Mouse (Mus musculus) forebrain, embryonic 10.5 days (tissue): ENCODE data around the gene Usf1. TPM values are rescaled to one million over a fixed set of nuclear protein-coding genes. Genes with fewer than 3 reads are reported as not detected.
A peak's percentile ranks its signal among the peaks of the same experiment; 100 is the strongest.

Experiments
- DNase-seq: peaks from one replicate; pipeline ENCODE4 v3.0.0-alpha.2; 2017; ENCODE audit warnings: low spot score; ENCODE audit errors: extremely low spot score
- H3K27ac ChIP-seq: fragments of 300-500 bp; sonication (generic); 2 replicates; pipeline ENCODE4 v1.5.1; 2016; ENCODE audit warnings: mild to moderate bottlenecking
- H3K27me3 ChIP-seq: fragments of 300-500 bp; sonication (generic); 2 replicates; pipeline ENCODE4 v1.6.1; 2016; ENCODE audit warnings: mild to moderate bottlenecking; ENCODE audit not compliant: poor library complexity, severe bottlenecking
- H3K36me3 ChIP-seq: fragments of 300-500 bp; sonication (generic); replicated peaks from 2 replicates; pipeline ENCODE4 v1.6.1; 2016; ENCODE audit warnings: mild to moderate bottlenecking, moderate library complexity
- H3K4me1 ChIP-seq: fragments of 300-500 bp; sonication (generic); 2 replicates; pipeline ENCODE4 v1.6.1; 2016
- H3K4me3 ChIP-seq: fragments of 300-500 bp; sonication (generic); 2 replicates; pipeline ENCODE4 v1.5.1; 2016; ENCODE audit warnings: mild to moderate bottlenecking, moderate library complexity
- H3K9me3 ChIP-seq: fragments of 300-500 bp; sonication (generic); 2 replicates; pipeline ENCODE4 v1.6.1; 2016; ENCODE audit warnings: mild to moderate bottlenecking, moderate library complexity
- WGBS: fragments of 180-500 bp; shearing (Covaris S2); methylation state at CpG from one replicate; pipeline ENCODE4 v1.1.7; 2016; 5-methylcytosine and 5-hydroxymethylcytosine counted together
- polyA plus RNA-seq: library from polyadenylated mRNA; unstranded; fragments of >200 nt; fragmentation: Nextera tagmentation; extraction: Ambion mirVana; gene quantifications from 2 replicates; pipeline ENCODE4 v1.2.1, GENCODE M21; 2016

Usf1 gene
- polyA plus RNA-seq, 1 experiment from 2014 or later: 128 TPM

- DNase-seq: no peak
- Histone ChIP-seq H3K4me3 (no peak within 1 kb of the TSS), H3K27ac (no peak within 1 kb of the TSS), H3K27me3 (0 out of 2 replicates have a peak, but pooled peaks cover 5% of the 10 kb centered on the region), H3K9me3 (no peaks in the 10 kb centered on the region), H3K36me3 (no peaks in the 10 kb centered on the region), H3K4me1 (peaks cover 14% of the 10 kb centered on the region)
- whole genome bisulfite sequencing: 83% methylated on average over 15 of the region's 15 CpGs
These were observed 22.6 kb upstream of the Usf1 start, which contains the start of gene Arhgap30 for GRCm38 (mm10) chr1:171388376-171389102. TSS of gene Arhgap30 (plus strand) at chr1:171388954.

GRCm38 (mm10) chr1:171390101-171390500 lies 21.0 kb upstream of the Usf1 start:
- Histone ChIP-seq H3K9me3 (no peaks in the 10 kb centered on the region), H3K27ac (no peak overlapping the region), H3K36me3 (no peaks in the 10 kb centered on the region), H3K4me3 (no peak overlapping the region), H3K4me1 (peaks cover 7% of the 10 kb centered on the region), H3K27me3 (0 out of 2 replicates have a peak, but pooled peaks cover 3% of the 10 kb centered on the region)
- 79% methylated on average over 4 of the region's 4 CpGs for WGBS
- no peak for DNase-seq

- Histone ChIP-seq H3K27ac (no peak overlapping the region), H3K27me3 (no peaks in the 10 kb centered on the region), H3K4me1 (no peaks in the 10 kb centered on the region), H3K4me3 (no peak overlapping the region), H3K36me3 (no peaks in the 10 kb centered on the region), H3K9me3 (no peaks in the 10 kb centered on the region)
- DNase-seq: no peak
- WGBS: 80% methylated on average over 4 of the region's 4 CpGs
These were observed 9.3 kb upstream of the Usf1 start for GRCm38 (mm10) chr1:171401821-171402220.

- Histone ChIP-seq H3K9me3 (no peaks in the 10 kb centered on the region), H3K27me3 (peaks cover 9% of the 10 kb centered on the region), H3K4me1 (no peaks in the 10 kb centered on the region), H3K4me3 (no peak overlapping the region), H3K36me3 (no peaks in the 10 kb centered on the region), H3K27ac (no peak overlapping the region)
- 84% methylated on average over 9 of the region's 9 CpGs for WGBS
- DNase-seq: no peak
These were observed 8.1 kb upstream of the Usf1 start for GRCm38 (mm10) chr1:171402991-171403390.

- Histone ChIP-seq H3K27ac (no peak overlapping the region), H3K4me1 (peaks cover 4% of the 10 kb centered on the region), H3K4me3 (no peak overlapping the region), H3K9me3 (no peaks in the 10 kb centered on the region), H3K36me3 (no peaks in the 10 kb centered on the region), H3K27me3 (peaks cover 29% of the 10 kb centered on the region)
- 80% methylated on average over 5 of the region's 5 CpGs for WGBS
- no peak for DNase-seq
These were observed 3.9 kb upstream of the Usf1 start for GRCm38 (mm10) chr1:171407263-171407662.

- Histone ChIP-seq H3K4me1 (peaks cover 26% of the 10 kb centered on the region), H3K27ac (no peak overlapping the region), H3K36me3 (peaks cover 24% of the 10 kb centered on the region), H3K4me3 (no peak overlapping the region), H3K9me3 (no peaks in the 10 kb centered on the region), H3K27me3 (peaks cover 29% of the 10 kb centered on the region)
- 92% methylated on average over 1 of the region's 1 CpGs for WGBS
- no peak for DNase-seq
These were observed 882 bp upstream of the Usf1 start for GRCm38 (mm10) chr1:171410231-171410630.

GRCm38 (mm10) chr1:171411492-171411941 lies 404 bp downstream of the Usf1 start:
- Histone ChIP-seq H3K36me3 (peaks cover 37% of the 10 kb centered on the region), H3K4me1 (peaks cover 26% of the 10 kb centered on the region), H3K27me3 (peaks cover 29% of the 10 kb centered on the region), H3K27ac (peak overlapping the region; percentile 97), H3K4me3 (peak overlapping the region; percentile 97), H3K9me3 (no peaks in the 10 kb centered on the region)
- WGBS: under 1% methylated on average over 39 of the region's 39 CpGs
- DNase-seq: no peak

- DNase-seq: peak; percentile 56
- Histone ChIP-seq H3K27me3 (peaks cover 29% of the 10 kb centered on the region), H3K27ac (peak overlapping the region; percentile 97), H3K4me3 (peak overlapping the region; percentile 97), H3K4me1 (peaks cover 26% of the 10 kb centered on the region), H3K9me3 (no peaks in the 10 kb centered on the region), H3K36me3 (peaks cover 42% of the 10 kb centered on the region)
- WGBS: 2% methylated on average over 20 of the region's 20 CpGs
These were observed 908 bp downstream of the Usf1 start for GRCm38 (mm10) chr1:171412001-171412441.

- no peaks in the 10 kb centered on the region for H3K9me3 ChIP-seq
- peaks cover 26% of the 10 kb centered on the region for H3K4me1 ChIP-seq
- peaks cover 25% of the 10 kb centered on the region for H3K27me3 ChIP-seq
- H3K36me3 ChIP-seq: peaks cover 46% of the 10 kb centered on the region
- WGBS: 62% methylated on average over 3 of the region's 3 CpGs
- H3K4me3 ChIP-seq: peak overlapping the region; percentile 97
- peak overlapping the region; percentile 97 for H3K27ac ChIP-seq
- DNase-seq: no peak
These were observed 1.3 kb downstream of the Usf1 start for GRCm38 (mm10) chr1:171412446-171412845.

GRCm38 (mm10) chr1:171413608-171414007 lies 2.5 kb downstream of the Usf1 start:
- no peak for DNase-seq
- peaks cover 26% of the 10 kb centered on the region for H3K4me1 ChIP-seq
- H3K27ac ChIP-seq: no peak overlapping the region
- 77% methylated on average over 8 of the region's 8 CpGs for WGBS
- H3K4me3 ChIP-seq: peak overlapping the region; percentile 97; the same call in 1 of the 2 replicates
- H3K36me3 ChIP-seq: peaks cover 58% of the 10 kb centered on the region
- peaks cover 13% of the 10 kb centered on the region for H3K27me3 ChIP-seq
- H3K9me3 ChIP-seq: no peaks in the 10 kb centered on the region

GRCm38 (mm10) chr1:171418660-171419059 lies 7.5 kb downstream of the Usf1 start, which contains the start of gene Tstd1:
TSS of gene Tstd1 (plus strand) at chr1:171418872.
- peaks cover 8% of the 10 kb centered on the region for H3K4me1 ChIP-seq
- no peak for DNase-seq
- H3K27ac ChIP-seq: no peak within 1 kb of the TSS
- H3K9me3 ChIP-seq: no peaks in the 10 kb centered on the region
- WGBS: 90% methylated on average over 5 of the region's 5 CpGs
- H3K4me3 ChIP-seq: no peak within 1 kb of the TSS
- no peaks in the 10 kb centered on the region for H3K27me3 ChIP-seq
- H3K36me3 ChIP-seq: peaks cover 81% of the 10 kb centered on the region

GRCm38 (mm10) chr1:171419291-171419882 lies 8.3 kb downstream of the Usf1 start:
- no peaks in the 10 kb centered on the region for H3K27me3 ChIP-seq
- H3K9me3 ChIP-seq: no peaks in the 10 kb centered on the region
- H3K4me1 ChIP-seq: peaks cover under 1% of the 10 kb centered on the region; the same call in 1 of the 2 replicates
- no peak overlapping the region for H3K4me3 ChIP-seq
- H3K27ac ChIP-seq: no peak overlapping the region
- no peak for DNase-seq
- H3K36me3 ChIP-seq: peaks cover 74% of the 10 kb centered on the region
- 57% methylated on average over 12 of the region's 12 CpGs for WGBS

- WGBS: 79% methylated on average over 5 of the region's 5 CpGs
- peaks cover 69% of the 10 kb centered on the region for H3K36me3 ChIP-seq
- no peak overlapping the region for H3K27ac ChIP-seq
- H3K27me3 ChIP-seq: no peaks in the 10 kb centered on the region
- no peak for DNase-seq
- H3K9me3 ChIP-seq: no peaks in the 10 kb centered on the region
- H3K4me3 ChIP-seq: no peak overlapping the region
- no peaks in the 10 kb centered on the region for H3K4me1 ChIP-seq
These were observed 8.8 kb downstream of the Usf1 start for GRCm38 (mm10) chr1:171419905-171420304.
